Mouse (Mus musculus): ENCODE results near the gene Fam161a. TPM values are rescaled to one million over a fixed set of nuclear protein-coding genes. Genes with fewer than 3 reads are reported as not detected.
A peak's percentile ranks its signal among the peaks of the same experiment; 100 is the strongest.

The Fam161a gene
- 7.7 and 8.0 TPM in 2 replicates for polyA plus RNA-seq (2016; fragmentation: Nextera tagmentation; extraction: Ambion mirVana)

GRCm38 (mm10) chr11:23007481-23008180, at the start of gene Fam161a:
Gene Fam161a, plus strand, starts transcription at chr11:23007531.
- peak within 1 kb of the TSS; percentile 96 for H3K27ac ChIP-seq
- peak within 1 kb of the TSS; percentile 64 for H3K4me2 ChIP-seq (replicated peaks)
- H3K4me3 ChIP-seq: peak within 1 kb of the TSS; percentile 55
- no peaks in the 10 kb centered on the region for H3K4me1 ChIP-seq
- H3K9me3 ChIP-seq (replicated peaks): no peaks in the 10 kb centered on the region
- peak within 1 kb of the TSS; percentile 77 for H3K9ac ChIP-seq
- peaks cover 18% of the 10 kb centered on the region for H3K36me3 ChIP-seq
- no peaks in the 10 kb centered on the region for H3K27me3 ChIP-seq
- ATAC-seq (ENCODE audit: low FRiP score): peak; percentile 95
- 1% methylated on average over 22 of the region's 22 CpGs for WGBS

GRCm38 (mm10) chr11:22957791-22958374, 49.4 kb upstream of the Fam161a start:
- 93% methylated on average over 4 of the region's 4 CpGs for WGBS
- no peak for ATAC-seq (ENCODE audit: low FRiP score)
- H3K4me2 ChIP-seq (replicated peaks): no peak overlapping the region
- H3K4me3 ChIP-seq: no peak overlapping the region
- no peaks in the 10 kb centered on the region for H3K4me1 ChIP-seq
- peaks cover 12% of the 10 kb centered on the region; the same call in 1 of the 2 replicates for H3K36me3 ChIP-seq
- no peaks in the 10 kb centered on the region for H3K9me3 ChIP-seq (replicated peaks)
- no peaks in the 10 kb centered on the region for H3K27me3 ChIP-seq
- H3K9ac ChIP-seq: no peak overlapping the region
- H3K27ac ChIP-seq: no peak overlapping the region

GRCm38 (mm10) chr11:22962101-22962500, 45.2 kb upstream of the Fam161a start:
- no peak overlapping the region for H3K27ac ChIP-seq
- H3K9ac ChIP-seq: no peak overlapping the region
- ATAC-seq (ENCODE audit: low FRiP score): no peak
- peaks cover 6% of the 10 kb centered on the region; the same call in 1 of the 2 replicates for H3K36me3 ChIP-seq
- 90% methylated on average over 1 of the region's 1 CpGs for WGBS
- no peak overlapping the region for H3K4me2 ChIP-seq (replicated peaks)
- H3K27me3 ChIP-seq: no peaks in the 10 kb centered on the region
- no peak overlapping the region for H3K4me3 ChIP-seq
- peaks cover 12% of the 10 kb centered on the region for H3K9me3 ChIP-seq (replicated peaks)
- H3K4me1 ChIP-seq: no peaks in the 10 kb centered on the region

GRCm38 (mm10) chr11:22964401-22964800, 42.9 kb upstream of the Fam161a start:
- H3K4me3 ChIP-seq: no peak overlapping the region
- H3K27me3 ChIP-seq: no peaks in the 10 kb centered on the region
- H3K4me1 ChIP-seq: no peaks in the 10 kb centered on the region
- WGBS: 77% methylated on average over 4 of the region's 4 CpGs
- peaks cover 14% of the 10 kb centered on the region; the same call in 1 of the 2 replicates for H3K36me3 ChIP-seq
- no peak overlapping the region for H3K9ac ChIP-seq
- peaks cover 24% of the 10 kb centered on the region for H3K9me3 ChIP-seq (replicated peaks)
- no peak for ATAC-seq (ENCODE audit: low FRiP score)
- no peak overlapping the region for H3K27ac ChIP-seq
- no peak overlapping the region for H3K4me2 ChIP-seq (replicated peaks)

- H3K4me2 ChIP-seq (replicated peaks): no peak overlapping the region
- ATAC-seq (ENCODE audit: low FRiP score): no peak
- H3K4me1 ChIP-seq: no peaks in the 10 kb centered on the region
- H3K9me3 ChIP-seq (replicated peaks): peaks cover 24% of the 10 kb centered on the region
- peaks cover 18% of the 10 kb centered on the region; the same call in 1 of the 2 replicates for H3K36me3 ChIP-seq
- H3K27me3 ChIP-seq: no peaks in the 10 kb centered on the region
- H3K27ac ChIP-seq: no peak overlapping the region
- 83% methylated on average over 4 of the region's 4 CpGs for WGBS
- no peak overlapping the region for H3K4me3 ChIP-seq
- H3K9ac ChIP-seq: no peak overlapping the region
Measured at GRCm38 (mm10) chr11:22965503-22965902, 41.8 kb upstream of the Fam161a start.

GRCm38 (mm10) chr11:22969486-22969885, 37.8 kb upstream of the Fam161a start:
- H3K27me3 ChIP-seq: no peaks in the 10 kb centered on the region
- H3K4me3 ChIP-seq: no peak overlapping the region
- peaks cover 48% of the 10 kb centered on the region for H3K9me3 ChIP-seq (replicated peaks)
- H3K36me3 ChIP-seq: peaks cover 39% of the 10 kb centered on the region
- H3K4me2 ChIP-seq (replicated peaks): no peak overlapping the region
- ATAC-seq (ENCODE audit: low FRiP score): no peak
- WGBS: 78% methylated on average over 6 of the region's 6 CpGs
- no peak overlapping the region for H3K27ac ChIP-seq
- H3K4me1 ChIP-seq: no peaks in the 10 kb centered on the region
- H3K9ac ChIP-seq: no peak overlapping the region

GRCm38 (mm10) chr11:22970546-22970945, 36.8 kb upstream of the Fam161a start:
- 97% methylated on average over 1 of the region's 1 CpGs for WGBS
- Histone ChIP-seq H3K36me3 (peaks cover 39% of the 10 kb centered on the region), H3K9ac (no peak overlapping the region), H3K4me2 (replicated peaks) (no peak overlapping the region), H3K4me1 (peaks cover 3% of the 10 kb centered on the region; the same call in 1 of the 2 replicates), H3K27me3 (no peaks in the 10 kb centered on the region), H3K9me3 (replicated peaks) (peaks cover 48% of the 10 kb centered on the region), H3K27ac (no peak overlapping the region), H3K4me3 (no peak overlapping the region)
- no peak for ATAC-seq (ENCODE audit: low FRiP score)

- H3K4me1 ChIP-seq: peaks cover 14% of the 10 kb centered on the region
- H3K4me2 ChIP-seq (replicated peaks): peak within 1 kb of the TSS; percentile 65
- H3K27me3 ChIP-seq: no peaks in the 10 kb centered on the region
- ATAC-seq (ENCODE audit: low FRiP score): peak; percentile 79
- H3K27ac ChIP-seq: peak within 1 kb of the TSS; percentile 73
- peak within 1 kb of the TSS; percentile 64 for H3K9ac ChIP-seq
- WGBS: 47% methylated on average over 56 of the region's 56 CpGs
- peaks cover 41% of the 10 kb centered on the region for H3K36me3 ChIP-seq
- peak within 1 kb of the TSS; percentile 50 for H3K4me3 ChIP-seq
- H3K9me3 ChIP-seq (replicated peaks): peaks cover 37% of the 10 kb centered on the region
Measured at GRCm38 (mm10) chr11:22971835-22972709, 35.3 kb upstream of the Fam161a start, which contains the start of gene Zrsr1. Gene Zrsr1, plus strand, starts transcription at chr11:22972005.

GRCm38 (mm10) chr11:22972746-22973526, 34.4 kb upstream of the Fam161a start:
- 44% methylated on average over 41 of the region's 46 CpGs for WGBS
- Histone ChIP-seq H3K4me1 (peaks cover 15% of the 10 kb centered on the region), H3K4me2 (replicated peaks) (peak overlapping the region; percentile 65), H3K9me3 (replicated peaks) (peaks cover 29% of the 10 kb centered on the region), H3K36me3 (peaks cover 41% of the 10 kb centered on the region), H3K27ac (peak overlapping the region; percentile 73), H3K9ac (peak overlapping the region; percentile 64), H3K4me3 (peak overlapping the region; percentile 50), H3K27me3 (no peaks in the 10 kb centered on the region)
- ATAC-seq (ENCODE audit: low FRiP score): peak; percentile 73

- peak overlapping the region; percentile 50 for H3K4me3 ChIP-seq
- peaks cover 15% of the 10 kb centered on the region for H3K4me1 ChIP-seq
- WGBS: 46% methylated on average over 14 of the region's 14 CpGs
- peaks cover 24% of the 10 kb centered on the region for H3K9me3 ChIP-seq (replicated peaks)
- no peaks in the 10 kb centered on the region for H3K27me3 ChIP-seq
- H3K36me3 ChIP-seq: peaks cover 38% of the 10 kb centered on the region
- H3K4me2 ChIP-seq (replicated peaks): peak overlapping the region; percentile 54
- H3K9ac ChIP-seq: peak overlapping the region; percentile 61
- ATAC-seq (ENCODE audit: low FRiP score): no peak
- H3K27ac ChIP-seq: peak overlapping the region; percentile 67; the same call in 1 of the 2 replicates
Measured at GRCm38 (mm10) chr11:22973599-22973998, 33.7 kb upstream of the Fam161a start.

GRCm38 (mm10) chr11:22978215-22978614, 29.1 kb upstream of the Fam161a start:
- Histone ChIP-seq H3K9me3 (replicated peaks) (peaks cover 4% of the 10 kb centered on the region; the same call in 1 of the 2 replicates), H3K36me3 (peaks cover 24% of the 10 kb centered on the region), H3K9ac (no peak overlapping the region), H3K4me1 (peaks cover 24% of the 10 kb centered on the region), H3K4me2 (replicated peaks) (no peak overlapping the region), H3K4me3 (no peak overlapping the region), H3K27me3 (no peaks in the 10 kb centered on the region), H3K27ac (no peak overlapping the region)
- ATAC-seq (ENCODE audit: low FRiP score): no peak
- 91% methylated on average over 3 of the region's 3 CpGs for WGBS

All from hindbrain, embryonic 12.5 days (tissue).